Mouse (Mus musculus): ENCODE data around the gene Tra2a.
"Not testable (repeated sequence)": the region's sequence is repeated elsewhere in the genome, so short reads cannot be mapped to it uniquely, and the experiment has no call there.

The Tra2a gene

DNA sequence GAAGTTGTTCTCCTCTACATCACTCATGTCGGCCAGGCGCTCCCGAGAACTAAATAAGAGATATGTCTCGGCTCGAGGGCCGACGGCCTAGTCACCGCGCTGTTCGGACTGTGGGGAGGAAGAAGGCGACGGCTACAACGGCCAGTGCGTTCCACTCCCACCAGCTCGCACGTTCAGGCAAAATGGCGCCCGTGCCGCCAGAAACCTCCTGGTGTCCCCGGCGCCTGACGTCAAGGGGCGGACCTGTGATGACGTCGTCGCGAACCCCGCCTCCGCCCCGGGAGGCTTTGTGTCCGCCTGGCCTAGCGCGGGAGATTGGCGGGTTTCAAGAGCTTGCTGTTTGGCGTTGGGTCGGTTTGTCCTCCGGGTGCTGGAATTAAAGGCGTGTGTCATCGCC, at the start of gene Tra2a:
Gene Tra2a (minus strand): TSS at position 187 of the 397 bp plus-strand sequence.
- ATAC-seq (ENCODE audit: low TSS enrichment), result peak; percentile 99

DNA sequence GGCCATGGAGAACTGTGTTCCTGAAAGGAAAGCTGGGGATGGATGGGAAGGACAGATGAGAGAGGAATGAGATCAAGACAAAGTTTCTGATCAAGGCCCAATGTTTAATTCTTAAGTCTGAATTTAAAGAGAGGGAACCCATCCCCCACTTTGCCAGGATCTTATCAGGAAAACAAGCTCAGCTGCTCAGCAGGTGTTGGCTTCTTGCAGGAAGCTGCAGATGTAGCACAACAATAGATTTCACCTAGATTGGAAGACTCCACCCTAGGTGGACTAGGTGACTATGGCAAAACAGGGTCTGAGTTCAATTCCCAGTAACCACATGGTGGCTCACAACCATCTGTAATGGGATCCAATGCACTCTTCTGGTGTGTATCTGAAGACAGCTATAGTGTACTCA, 34.5 kb upstream of the Tra2a start:
- no peak for ATAC-seq (ENCODE audit: low TSS enrichment)

DNA sequence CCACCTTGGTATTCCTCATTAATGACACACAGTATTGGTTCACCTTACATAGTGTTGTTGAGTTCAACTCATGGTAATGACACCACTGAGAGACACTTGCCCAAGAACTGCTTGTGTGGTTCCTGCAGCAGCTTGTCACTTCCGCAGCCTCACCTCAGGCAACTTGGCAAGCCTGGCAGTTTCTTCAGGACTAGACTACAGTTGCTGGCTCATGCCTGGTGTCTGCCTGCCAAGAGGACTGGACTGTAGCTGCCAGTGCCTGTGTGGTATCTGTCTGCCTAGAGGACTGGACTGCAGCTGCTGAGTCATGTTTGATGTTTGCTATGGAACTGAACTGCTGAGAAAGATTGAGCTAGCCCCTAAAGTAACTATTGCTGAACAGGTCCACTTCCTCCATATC, 18.3 kb upstream of the Tra2a start:
- no peak for ATAC-seq (ENCODE audit: low TSS enrichment)

DNA sequence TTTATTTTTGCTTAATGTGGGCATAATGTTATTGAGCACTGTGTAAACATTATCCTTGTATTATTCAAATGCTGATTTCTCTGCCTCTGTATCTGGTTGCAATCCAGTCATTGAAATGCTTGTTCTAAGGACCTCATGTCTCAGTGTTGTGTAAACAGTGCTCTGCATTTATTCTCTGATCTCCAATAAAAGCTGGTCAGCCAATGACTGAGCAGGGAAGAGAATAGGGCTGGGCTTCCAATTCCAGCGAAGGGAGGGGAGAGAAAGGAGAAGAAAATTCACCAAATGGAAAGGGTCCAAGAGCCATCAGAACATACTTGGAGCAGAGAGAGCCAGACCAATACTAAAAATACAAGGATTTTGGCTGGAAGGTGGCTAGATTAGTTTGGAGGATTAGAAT, 17.1 kb upstream of the Tra2a start:
- ATAC-seq (ENCODE audit: low TSS enrichment), result no peak

DNA sequence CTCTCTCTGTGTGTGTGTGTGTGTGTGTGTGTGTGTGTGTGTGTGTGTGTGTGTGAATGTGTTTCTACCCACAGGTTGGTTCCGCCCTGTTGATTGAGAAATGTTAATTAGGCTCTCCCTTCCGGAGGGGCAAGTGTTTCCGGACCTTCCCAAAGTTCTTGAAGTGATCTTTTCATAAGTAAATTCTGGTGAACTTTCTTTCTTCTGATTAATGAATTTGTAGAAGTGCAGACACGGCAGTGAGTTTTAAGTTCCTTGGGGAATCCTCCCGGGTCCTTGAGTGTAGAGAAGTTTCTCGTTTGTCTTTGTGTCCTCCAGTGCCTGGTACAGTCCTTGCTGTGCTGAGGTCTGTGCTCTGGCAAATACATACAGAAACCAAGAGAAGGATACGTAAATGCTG, 11.5 kb upstream of the Tra2a start:
- ATAC-seq (ENCODE audit: low TSS enrichment), result no peak

DNA sequence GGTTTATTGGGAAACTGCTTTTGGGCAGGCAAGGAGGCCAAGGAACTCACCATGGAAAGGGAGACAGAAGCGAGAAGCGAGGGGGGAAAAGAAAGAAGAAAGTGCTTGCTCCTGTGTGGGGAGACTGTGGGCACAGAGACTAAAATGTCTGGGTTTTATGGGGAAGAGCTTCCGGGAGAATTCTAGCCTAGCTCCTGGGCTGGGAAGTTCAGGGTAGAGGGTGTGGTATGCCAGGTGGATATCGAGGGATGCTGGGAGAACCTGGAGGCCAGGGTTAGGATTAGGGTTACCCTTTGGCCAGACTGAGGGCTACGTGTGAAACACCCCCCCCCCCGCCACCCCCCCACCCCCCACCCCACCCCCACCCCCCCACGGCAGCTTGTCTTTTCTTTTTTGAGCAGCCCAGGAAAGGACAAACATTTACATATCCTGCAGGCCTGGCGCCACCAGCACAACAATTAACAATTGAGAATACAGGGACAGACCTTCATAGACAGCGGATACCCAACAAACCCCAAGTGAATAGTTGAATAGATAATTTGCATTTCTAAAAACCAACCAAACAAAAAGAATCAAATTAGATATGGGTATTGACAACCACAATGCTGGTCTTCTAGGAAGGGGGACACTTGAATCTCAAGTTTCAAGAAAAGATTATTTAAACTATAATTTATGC, 10.7 kb upstream of the Tra2a start:
- no peak for ATAC-seq (ENCODE audit: low TSS enrichment)

DNA sequence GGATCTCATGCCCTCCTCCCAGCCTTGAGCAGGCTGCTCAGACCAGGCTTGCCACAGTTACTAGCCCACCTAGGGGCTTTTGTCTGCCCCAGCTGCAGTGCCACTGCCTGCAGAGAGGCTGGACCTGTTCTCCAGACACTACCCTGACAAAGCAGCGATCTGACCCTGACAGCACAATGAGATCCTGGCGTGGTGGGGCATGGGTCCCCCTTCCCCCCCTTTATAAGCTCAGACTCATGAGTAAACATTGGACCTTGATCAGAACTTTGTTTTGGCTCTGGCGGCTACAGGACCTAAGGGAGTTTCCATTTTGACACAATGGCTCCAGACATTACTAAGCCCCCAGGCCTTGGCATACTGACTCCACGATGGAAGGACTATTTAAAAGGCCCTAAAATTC, 10.1 kb upstream of the Tra2a start:
- no peak for ATAC-seq (ENCODE audit: low TSS enrichment)

DNA sequence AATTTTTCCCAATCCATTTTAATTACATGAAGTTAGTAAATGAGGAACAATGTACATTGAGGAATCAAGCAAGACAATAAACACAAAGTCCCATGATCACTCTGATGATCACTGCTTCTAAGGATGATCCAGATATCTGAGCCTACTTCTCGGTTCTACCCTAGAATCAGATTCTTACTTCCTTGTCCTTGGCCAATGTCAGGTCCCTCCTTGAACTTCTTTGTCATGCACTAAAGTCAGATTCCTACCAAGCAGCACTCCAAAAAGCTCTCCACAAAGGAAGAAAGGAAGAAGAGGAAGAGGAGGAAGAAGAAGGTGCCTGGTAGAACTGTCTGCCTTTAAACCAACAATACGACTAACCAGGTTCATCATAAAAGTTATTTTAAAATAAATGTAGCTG, 9.0 kb upstream of the Tra2a start:
- ATAC-seq (ENCODE audit: low TSS enrichment), result no peak

DNA sequence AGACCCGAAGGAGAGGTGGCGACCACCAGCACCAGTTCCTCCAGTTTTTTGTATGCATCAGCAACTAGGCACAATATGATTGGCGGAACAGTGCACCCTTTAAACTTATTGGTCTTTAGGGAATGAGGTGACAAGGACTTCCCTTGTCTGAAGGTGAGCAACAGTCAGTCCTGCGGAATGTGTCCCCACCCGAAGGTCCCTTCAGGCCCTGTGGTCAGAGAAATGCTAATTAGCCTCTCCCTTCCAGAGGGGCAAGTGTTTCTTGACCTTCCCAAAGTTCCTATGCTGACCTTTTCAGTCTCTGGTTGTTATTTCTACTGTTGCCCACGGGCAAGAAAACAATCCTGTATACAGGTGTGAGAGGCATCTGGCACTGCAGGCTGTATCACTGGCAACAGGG, 8.0 kb upstream of the Tra2a start:
- ATAC-seq (ENCODE audit: low TSS enrichment), result no peak

DNA sequence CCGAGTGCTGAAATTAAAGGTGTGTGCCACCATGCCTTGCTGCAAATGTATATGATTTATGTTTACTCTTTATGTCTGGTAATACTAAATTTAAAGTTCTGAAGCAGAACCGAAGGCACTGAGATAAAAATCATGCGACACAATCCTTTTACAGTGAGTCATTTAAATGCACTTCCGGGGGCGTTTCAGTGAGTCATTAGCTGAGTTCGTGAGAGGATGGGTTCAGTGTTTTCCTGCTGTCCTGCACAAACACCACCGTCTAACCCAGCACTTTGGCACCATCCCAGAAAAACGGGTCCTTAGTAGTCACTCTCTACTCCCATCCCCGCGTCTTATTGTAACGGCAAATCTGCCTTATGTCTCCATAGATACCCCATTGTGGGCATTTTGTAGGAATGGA, 6.1 kb upstream of the Tra2a start:
- peak; percentile 78 for ATAC-seq (ENCODE audit: low TSS enrichment)

DNA sequence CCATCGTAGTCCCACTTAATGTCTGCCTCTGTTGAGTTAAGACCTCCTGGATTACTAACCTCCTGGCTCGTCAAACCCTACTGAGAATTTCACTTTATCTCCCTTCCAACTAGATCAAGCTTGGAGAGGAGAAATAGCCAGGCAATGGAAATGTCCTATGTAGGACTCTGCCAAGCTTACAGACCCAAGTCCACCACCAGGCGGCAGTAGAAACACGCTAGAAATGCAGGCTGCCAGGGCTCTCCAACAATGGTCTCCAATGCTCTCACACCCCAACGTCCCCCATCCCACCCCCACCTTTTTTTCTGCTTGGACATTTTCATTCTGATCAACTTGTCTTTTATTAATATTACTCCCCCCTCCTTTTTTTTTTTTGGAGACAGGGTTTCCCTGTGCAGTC, 5.4 kb upstream of the Tra2a start:
- peak; percentile 77 for ATAC-seq (ENCODE audit: low TSS enrichment)

DNA sequence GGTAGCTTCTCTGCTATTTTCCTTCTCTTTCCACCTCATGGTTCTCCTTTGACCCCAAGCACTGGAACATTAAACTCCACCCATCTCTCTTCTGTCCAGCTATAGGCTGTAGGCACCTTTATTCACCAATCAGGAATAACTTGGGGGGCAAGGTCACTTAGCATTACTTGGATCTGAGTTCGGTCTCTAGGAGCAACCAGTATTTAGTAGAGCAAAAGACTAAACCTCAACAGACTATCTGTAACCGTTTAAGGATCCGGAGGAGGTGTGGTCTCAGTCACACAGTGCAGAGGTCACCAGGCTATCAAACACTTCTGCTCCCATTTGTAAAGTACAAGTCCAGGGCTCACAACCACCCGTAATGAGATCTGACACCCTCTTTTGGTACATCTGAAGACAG, 3.9 kb upstream of the Tra2a start:
- ATAC-seq (ENCODE audit: low TSS enrichment), result no peak

DNA sequence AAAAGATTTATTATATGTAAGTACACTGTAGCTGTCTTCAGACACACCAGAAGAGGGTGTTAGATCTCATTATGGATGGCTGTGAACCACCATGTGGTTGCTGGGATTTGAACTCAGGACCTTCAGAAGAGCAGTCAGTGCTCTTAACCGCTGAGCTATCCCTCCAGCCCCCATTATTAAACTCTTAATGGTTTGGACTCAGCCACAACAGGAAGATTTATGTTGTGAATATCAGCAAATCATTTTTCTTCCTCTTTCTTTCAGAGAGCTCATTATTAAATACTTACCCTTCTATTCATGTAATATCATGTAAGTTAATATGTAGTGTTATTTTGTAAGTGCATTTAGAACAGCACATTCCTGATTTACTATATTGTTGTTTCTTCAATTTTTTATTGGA, 1.4 kb upstream of the Tra2a start:
- not testable (repeated sequence) for ATAC-seq (ENCODE audit: low TSS enrichment)

DNA sequence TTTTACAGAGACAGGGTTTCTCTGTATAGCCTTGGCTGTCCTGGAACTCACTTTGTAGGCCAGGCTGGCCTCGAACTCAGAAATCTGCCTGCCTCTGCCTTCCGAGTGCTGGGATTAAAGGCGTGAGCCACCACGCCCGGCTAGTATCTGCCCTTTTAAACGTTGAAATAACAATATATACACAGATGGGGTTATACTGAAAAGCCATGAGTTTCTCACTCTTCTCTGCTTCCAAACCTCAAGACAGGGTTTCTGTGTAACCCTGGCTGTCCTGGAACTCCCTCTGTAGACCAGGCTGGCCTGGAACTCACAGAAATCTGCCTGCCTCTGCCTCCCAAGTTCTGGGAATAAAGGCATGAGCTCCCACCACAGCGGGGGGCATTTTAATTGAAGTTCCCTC, 613 bp upstream of the Tra2a start:
- not testable (repeated sequence) for ATAC-seq (ENCODE audit: low TSS enrichment)

DNA sequence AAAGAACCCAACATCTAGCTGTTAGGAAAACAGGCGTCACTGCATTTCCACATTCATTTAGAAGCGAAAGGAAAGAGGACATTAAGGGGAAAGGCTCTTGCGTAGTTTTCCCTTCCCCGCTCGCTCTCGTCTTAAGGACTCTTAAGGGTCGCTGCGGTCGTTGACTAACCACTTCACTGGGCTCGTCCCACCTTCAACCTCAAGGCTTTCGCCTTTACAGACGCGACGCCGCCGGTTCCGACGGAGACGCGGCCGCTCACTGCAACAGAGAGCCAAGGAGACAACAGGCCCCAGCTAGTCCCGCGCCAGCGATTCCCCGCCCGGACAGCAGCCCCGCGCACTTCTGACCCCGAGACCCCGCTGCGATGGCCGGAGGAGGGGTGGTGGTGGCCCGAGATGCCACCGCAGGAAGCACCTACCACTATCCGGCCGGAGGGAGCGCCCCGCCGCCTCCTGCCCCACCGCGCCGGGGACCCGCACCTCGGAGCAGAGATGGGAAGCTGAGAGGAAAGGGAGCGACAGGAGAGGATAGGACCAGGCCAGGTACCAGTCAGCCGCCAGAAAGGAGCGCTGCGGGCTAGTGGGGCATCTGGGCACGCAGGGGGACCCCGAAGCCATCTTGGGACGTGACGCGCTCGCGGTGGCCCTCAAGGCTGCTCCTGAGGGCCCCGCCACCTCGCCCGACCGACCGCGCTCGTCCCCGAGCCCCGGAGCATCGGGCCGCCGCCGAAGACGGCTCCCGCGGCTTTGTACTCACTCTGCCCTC, 569 bp downstream of the Tra2a start:
- peak; percentile 73 for ATAC-seq (ENCODE audit: low TSS enrichment)

DNA sequence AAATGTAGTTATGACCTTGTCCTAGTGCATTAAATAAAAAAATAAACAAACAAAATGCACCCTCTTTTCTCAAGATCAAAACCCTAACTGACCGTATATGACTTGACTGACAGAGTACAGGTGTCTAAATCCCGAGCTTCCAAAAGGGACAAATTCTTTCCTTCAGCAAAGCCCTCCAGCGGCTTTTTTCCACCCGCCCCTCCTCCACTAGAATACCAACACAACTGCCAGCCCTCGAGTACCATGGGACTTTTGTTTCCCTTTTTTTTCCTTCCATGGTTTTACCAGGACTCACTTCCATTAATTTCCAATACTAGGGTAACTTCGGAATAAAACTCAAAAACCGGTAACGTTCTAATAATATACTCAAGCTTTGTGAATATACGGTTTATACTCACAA, 1.4 kb downstream of the Tra2a start:
- no peak for ATAC-seq (ENCODE audit: low TSS enrichment)

DNA sequence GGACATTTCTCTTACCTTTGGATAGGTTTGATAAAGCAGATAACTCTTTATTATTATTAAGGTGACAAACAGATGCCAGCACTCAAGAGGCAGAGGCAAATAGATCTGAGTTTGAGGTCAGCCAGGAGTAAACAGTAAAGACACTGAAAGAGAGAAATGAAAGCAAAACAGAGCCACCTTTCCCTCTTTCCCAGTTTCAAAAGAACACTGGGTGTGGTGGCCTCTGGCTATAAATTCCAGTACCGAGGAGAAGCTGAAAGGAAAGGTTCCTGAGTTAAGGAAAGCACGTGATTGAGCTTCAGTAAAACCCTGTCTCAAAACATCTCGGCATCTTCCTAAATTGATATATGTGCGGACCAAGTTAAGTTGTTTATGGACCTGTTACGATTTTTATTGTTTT, 4.1 kb downstream of the Tra2a start:
- ATAC-seq (ENCODE audit: low TSS enrichment), result no peak

DNA sequence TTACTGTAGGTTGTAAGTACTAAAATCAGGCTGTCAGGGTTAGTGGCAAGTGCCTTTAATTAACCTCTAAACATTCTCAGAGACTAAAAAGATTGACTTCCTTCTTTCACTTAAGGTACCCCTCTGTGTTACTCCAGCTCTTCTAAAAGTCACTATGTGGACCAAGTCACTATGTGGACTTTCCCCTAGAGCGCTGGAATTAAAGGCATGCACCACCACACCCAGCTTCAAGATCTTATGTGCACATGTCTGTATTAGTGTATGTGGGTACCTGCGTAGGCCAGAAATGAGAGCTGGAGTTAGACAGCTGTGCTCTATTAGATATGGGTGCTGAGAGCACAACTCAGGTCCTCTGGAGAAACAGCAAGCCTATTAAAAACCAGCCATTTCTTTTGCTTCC, 6.0 kb downstream of the Tra2a start:
- no peak for ATAC-seq (ENCODE audit: low TSS enrichment)

DNA sequence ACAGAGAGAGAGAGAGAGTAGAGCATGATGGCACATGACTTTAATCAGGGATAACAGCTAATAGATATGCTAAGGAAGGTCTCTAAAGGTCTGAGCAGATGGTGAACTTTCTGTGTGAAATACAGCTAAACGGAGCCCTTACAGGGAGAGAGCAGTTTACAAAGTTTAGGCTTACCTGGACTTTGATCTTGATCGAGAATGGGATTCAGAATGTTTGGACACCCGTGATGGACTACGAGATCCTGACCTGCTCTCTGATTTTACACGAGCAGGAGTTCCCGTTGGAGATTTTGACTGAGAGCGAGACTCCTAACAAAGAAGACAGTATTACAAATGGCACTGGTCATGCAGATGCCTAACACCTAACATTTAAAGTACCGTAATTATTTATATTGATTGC, 11.6 kb downstream of the Tra2a start:
- ATAC-seq (ENCODE audit: low TSS enrichment), result no peak

DNA sequence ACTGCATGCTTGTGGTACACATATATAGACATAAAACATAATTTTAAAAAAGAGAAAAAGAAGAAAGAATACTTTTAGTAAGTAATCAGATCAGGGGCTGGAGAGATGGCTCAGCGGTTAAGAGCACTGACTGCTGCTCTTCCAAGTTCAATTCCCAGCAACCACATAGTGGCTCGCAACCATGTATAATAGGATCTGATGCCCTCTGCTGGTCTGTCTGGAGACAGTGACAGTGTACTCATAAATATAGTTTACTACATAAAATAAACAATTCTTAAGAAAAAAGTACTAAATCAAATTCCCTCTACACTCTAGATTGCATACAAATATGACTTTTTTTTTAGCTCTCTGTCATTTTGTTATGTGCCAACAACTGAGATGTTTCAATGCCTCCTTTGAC, 12.6 kb downstream of the Tra2a start:
- no peak for ATAC-seq (ENCODE audit: low TSS enrichment)

DNA sequence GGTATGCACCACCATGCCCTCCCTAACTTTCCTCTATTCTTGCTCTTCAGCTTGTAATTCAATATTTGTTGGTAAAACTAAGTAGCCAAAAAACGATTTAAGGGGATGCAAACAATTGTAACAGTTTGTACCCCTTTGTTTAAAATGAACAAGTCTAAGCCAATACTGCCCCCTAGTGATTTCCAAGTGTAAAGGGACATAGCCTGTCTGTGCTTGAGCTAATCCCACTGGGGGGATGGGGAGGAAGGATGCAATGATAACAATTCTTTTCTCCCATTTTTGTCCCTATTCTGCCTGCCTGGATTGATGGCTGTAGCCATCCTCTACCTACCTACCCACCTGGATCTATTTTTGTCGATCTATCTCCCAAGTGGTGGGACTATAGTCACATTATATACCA, 16.6 kb downstream of the Tra2a start:
- ATAC-seq (ENCODE audit: low TSS enrichment), result peak; percentile 53; the same call in 1 of the 2 replicates

DNA sequence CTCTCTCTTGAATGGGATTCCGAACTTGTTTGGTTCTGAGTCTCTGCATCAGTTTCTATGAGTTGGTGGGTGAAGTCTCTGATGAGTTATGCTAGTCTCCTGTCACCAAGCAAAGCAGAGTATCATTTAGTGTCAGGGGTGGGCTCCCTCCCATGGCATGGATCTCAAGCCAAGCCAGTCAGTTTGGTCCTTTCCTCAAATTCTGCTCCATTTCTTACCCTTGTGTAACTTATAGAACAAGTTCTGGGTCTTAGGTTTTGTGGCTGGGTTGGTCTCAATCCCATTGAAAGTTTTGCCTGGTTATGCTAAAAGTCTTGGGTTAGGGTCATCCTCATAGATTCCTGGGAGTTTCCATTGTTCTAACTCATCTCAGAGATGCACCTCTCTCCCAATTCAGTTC, 21.5 kb downstream of the Tra2a start:
- no peak for ATAC-seq (ENCODE audit: low TSS enrichment)

DNA sequence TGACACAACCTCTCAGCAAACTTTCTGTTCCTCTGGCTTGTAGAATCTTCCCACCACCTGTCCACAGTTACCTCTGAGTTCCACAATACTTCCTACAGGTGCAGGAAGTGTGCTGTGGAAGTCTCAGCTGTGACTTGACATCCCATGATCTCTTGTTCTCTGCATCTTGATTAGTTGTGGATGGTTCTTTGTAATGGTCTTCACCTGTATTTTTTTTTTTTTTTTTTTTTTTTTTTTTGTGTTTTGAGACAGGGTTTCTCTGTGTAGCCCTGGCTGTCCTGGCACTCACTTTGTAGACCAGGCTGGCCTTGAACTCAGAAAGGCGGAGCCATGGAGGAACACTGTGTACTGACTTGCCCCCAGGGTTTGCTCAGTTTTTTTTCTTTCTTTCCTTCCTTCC, 22.3 kb downstream of the Tra2a start:
- no peak for ATAC-seq (ENCODE audit: low TSS enrichment)

DNA sequence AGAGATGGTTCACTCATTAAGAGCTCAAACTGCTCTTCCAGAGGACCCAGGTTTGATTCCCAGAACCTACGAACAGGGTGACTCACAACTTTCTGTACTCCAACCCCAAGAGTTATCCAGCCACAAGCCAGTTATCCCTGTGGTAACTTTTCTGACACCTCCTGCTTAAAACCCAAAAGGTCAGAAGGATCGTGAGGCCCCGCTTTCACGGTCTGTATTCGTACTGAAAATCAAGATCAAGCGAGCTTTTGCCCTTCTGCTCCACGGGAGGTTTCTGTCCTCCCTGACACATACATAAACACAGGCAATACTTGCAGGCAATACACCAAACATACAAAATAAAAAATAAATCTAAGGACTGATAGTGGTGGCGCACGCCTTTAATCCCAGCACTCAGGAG, 27.5 kb downstream of the Tra2a start:
- ATAC-seq (ENCODE audit: low TSS enrichment), result peak; percentile 96
